Mouse (Mus musculus) forebrain, embryonic 16.5 days (tissue): ENCODE results near the gene Setdb1. TPM values are rescaled to one million over a fixed set of nuclear protein-coding genes. Genes with fewer than 3 reads are reported as not detected.

Experiments used
- ATAC-seq: fragments of 200-750 bp; cut with Nextera tagmentation; 2 replicates; pipeline ENCODE4 v1.8.0; 2017; ENCODE audit warnings: mild to moderate bottlenecking, moderate library complexity
- H3K27ac ChIP-seq: fragments of 300-500 bp; sonication (generic); 2 replicates; pipeline ENCODE4 v1.5.1; 2014; ENCODE audit warnings: low read length, control low read depth
- H3K27me3 ChIP-seq: fragments of 300-500 bp; sonication (generic); replicated peaks from 2 replicates; pipeline ENCODE4 v1.6.1; 2014; ENCODE audit warnings: low read length; ENCODE audit not compliant: control insufficient read depth, insufficient read depth
- H3K36me3 ChIP-seq: fragments of 300-500 bp; sonication (generic); 2 replicates; pipeline ENCODE4 v1.6.1; 2014; ENCODE audit not compliant: control insufficient read depth, insufficient read depth
- H3K4me1 ChIP-seq: fragments of 300-500 bp; sonication (generic); replicated peaks from 2 replicates; pipeline ENCODE4 v1.6.1; 2014; ENCODE audit warnings: low read length; ENCODE audit not compliant: control insufficient read depth, insufficient read depth
- H3K4me2 ChIP-seq: fragments of 300-500 bp; sonication (generic); 2 replicates; pipeline ENCODE4 v1.6.1; 2014; ENCODE audit warnings: mild to moderate bottlenecking, low read length, control low read depth
- H3K4me3 ChIP-seq: fragments of 300-500 bp; sonication (generic); replicated peaks from 2 replicates; pipeline ENCODE4 v1.5.1; 2014; ENCODE audit warnings: mild to moderate bottlenecking, low read length, control low read depth
- H3K9ac ChIP-seq: fragments of 300-500 bp; sonication (generic); replicated peaks from 2 replicates; pipeline ENCODE4 v1.6.1; 2014; ENCODE audit warnings: low read depth, low read length, control low read depth
- H3K9me3 ChIP-seq: fragments of 300-500 bp; sonication (generic); 2 replicates; pipeline ENCODE4 v1.6.1; 2016; ENCODE audit warnings: low read length; ENCODE audit not compliant: control insufficient read depth
- WGBS: fragments of 180-500 bp; shearing (Covaris S2); extraction: QIAGEN DNeasy Blood & Tissue Kit; methylation state at CpG from one replicate; pipeline ENCODE4 v1.1.7; 2014; 5-methylcytosine and 5-hydroxymethylcytosine counted together
- polyA plus RNA-seq: library from polyadenylated mRNA; unstranded; fragments of >200 nt; fragmentation: Nextera tagmentation; extraction: Ambion mirVana; gene quantifications from 2 replicates; pipeline ENCODE4 v1.2.1, GENCODE M21; 2015

Gene Setdb1
- polyA plus RNA-seq, 1 experiment from 2014 or later = 52.6 TPM

GRCm38 (mm10) chr3:95323429-95323828 is 33.6 kb downstream of the Setdb1 start:
- Histone ChIP-seq H3K27me3 (no peaks in the 10 kb centered on the region), H3K27ac (no peak overlapping the region), H3K4me2 (no peak overlapping the region), H3K4me3 (no peak overlapping the region), H3K9ac (no peak overlapping the region), H3K36me3 (peaks cover 38% of the 10 kb centered on the region), H3K9me3 (no peaks in the 10 kb centered on the region), H3K4me1 (peaks cover 4% of the 10 kb centered on the region; the same call in 1 of the 2 replicates)
- no peak for ATAC-seq
- 96% methylated on average over 3 of the region's 3 CpGs for WGBS

GRCm38 (mm10) chr3:95319701-95320625 is 37.0 kb downstream of the Setdb1 start:
- WGBS = 69% methylated on average over 12 of the region's 12 CpGs
- no peak for ATAC-seq

GRCm38 (mm10) chr3:95319110-95319509 is 37.9 kb downstream of the Setdb1 start:
- Histone ChIP-seq H3K9me3 (no peaks in the 10 kb centered on the region), H3K27ac (no peak overlapping the region), H3K36me3 (peaks cover 20% of the 10 kb centered on the region), H3K4me2 (no peak overlapping the region), H3K27me3 (no peaks in the 10 kb centered on the region), H3K4me3 (no peak overlapping the region), H3K4me1 (peaks cover 34% of the 10 kb centered on the region), H3K9ac (no peak overlapping the region)
- WGBS = 72% methylated on average over 2 of the region's 2 CpGs
- no peak for ATAC-seq

More at GRCm38 (mm10) chr3:95319701-95320625, 37.0 kb downstream of the Setdb1 start:
- Histone ChIP-seq H3K4me3 (no peak overlapping the region), H3K27me3 (no peaks in the 10 kb centered on the region), H3K4me1 (peaks cover 27% of the 10 kb centered on the region), H3K27ac (no peak overlapping the region), H3K9ac (no peak overlapping the region), H3K36me3 (peaks cover 27% of the 10 kb centered on the region), H3K4me2 (no peak overlapping the region), H3K9me3 (no peaks in the 10 kb centered on the region)

GRCm38 (mm10) chr3:95318548-95318947 is 38.5 kb downstream of the Setdb1 start:
- Histone ChIP-seq H3K9me3 (no peaks in the 10 kb centered on the region), H3K4me3 (no peak overlapping the region), H3K4me2 (no peak overlapping the region), H3K36me3 (peaks cover 17% of the 10 kb centered on the region), H3K9ac (no peak overlapping the region), H3K4me1 (peaks cover 34% of the 10 kb centered on the region), H3K27me3 (no peaks in the 10 kb centered on the region), H3K27ac (no peak overlapping the region)
- 38% methylated on average over 6 of the region's 6 CpGs for WGBS
- no peak for ATAC-seq

- ATAC-seq = no peak
These were observed 39.5 kb downstream of the Setdb1 start for GRCm38 (mm10) chr3:95317414-95318080.

GRCm38 (mm10) chr3:95315844-95316550 is 41.0 kb downstream of the Setdb1 start:
- H3K4me2 ChIP-seq = peak overlapping the region; percentile 81
- H3K27ac ChIP-seq = peak overlapping the region; percentile 91
- peaks cover 34% of the 10 kb centered on the region for H3K4me1 ChIP-seq
- H3K9me3 ChIP-seq = no peaks in the 10 kb centered on the region
- peak; percentile 1; the same call in 1 of the 2 replicates for ATAC-seq
- no peaks in the 10 kb centered on the region for H3K27me3 ChIP-seq
- 0 out of 2 replicates have a peak, but pooled peaks cover under 1% of the 10 kb centered on the region for H3K36me3 ChIP-seq
- peak overlapping the region; percentile 94 for H3K4me3 ChIP-seq
- peak overlapping the region; percentile 100 for H3K9ac ChIP-seq
- 13% methylated on average over 9 of the region's 9 CpGs for WGBS

More at GRCm38 (mm10) chr3:95317414-95318080, 39.5 kb downstream of the Setdb1 start:
- no peak overlapping the region for H3K4me2 ChIP-seq
- peaks cover 10% of the 10 kb centered on the region for H3K36me3 ChIP-seq
- WGBS = 20% methylated on average over 12 of the region's 12 CpGs
- H3K9me3 ChIP-seq = no peaks in the 10 kb centered on the region
- H3K27ac ChIP-seq = no peak overlapping the region
- H3K27me3 ChIP-seq = no peaks in the 10 kb centered on the region
- H3K4me3 ChIP-seq = no peak overlapping the region
- H3K4me1 ChIP-seq = peaks cover 34% of the 10 kb centered on the region
- no peak overlapping the region for H3K9ac ChIP-seq

- peak overlapping the region; percentile 81 for H3K4me2 ChIP-seq
- H3K4me1 ChIP-seq = peaks cover 34% of the 10 kb centered on the region
- under 1% methylated on average over 69 of the region's 71 CpGs for WGBS
- H3K36me3 ChIP-seq = no peaks in the 10 kb centered on the region
- H3K9ac ChIP-seq = peak overlapping the region; percentile 100
- peak; percentile 93 for ATAC-seq
- no peaks in the 10 kb centered on the region for H3K9me3 ChIP-seq
- peak overlapping the region; percentile 94 for H3K4me3 ChIP-seq
- H3K27me3 ChIP-seq = no peaks in the 10 kb centered on the region
- H3K27ac ChIP-seq = peak overlapping the region; percentile 91
These were observed 41.7 kb downstream of the Setdb1 start for GRCm38 (mm10) chr3:95315094-95315843.

- peaks cover 34% of the 10 kb centered on the region for H3K4me1 ChIP-seq
- H3K27ac ChIP-seq = peak within 1 kb of the TSS; percentile 91
- H3K9ac ChIP-seq = peak within 1 kb of the TSS; percentile 100
- H3K4me2 ChIP-seq = peak within 1 kb of the TSS; percentile 81
- 2% methylated on average over 27 of the region's 27 CpGs for WGBS
- peak; percentile 37 for ATAC-seq
- no peaks in the 10 kb centered on the region for H3K36me3 ChIP-seq
- peak within 1 kb of the TSS; percentile 94 for H3K4me3 ChIP-seq
- H3K27me3 ChIP-seq = no peaks in the 10 kb centered on the region
- H3K9me3 ChIP-seq = no peaks in the 10 kb centered on the region
These were observed 42.4 kb downstream of the Setdb1 start, which contains the start of gene Cers2 for GRCm38 (mm10) chr3:95314486-95315093. Gene Cers2 (plus strand): TSS chr3:95314791.
